Mouse (Mus musculus): ENCODE data around the gene AC124108.1. TPM values are rescaled to one million over a fixed set of nuclear protein-coding genes. Genes with fewer than 3 reads are reported as not detected.
"Not testable (repeated sequence)": the region's sequence is repeated elsewhere in the genome, so short reads cannot be mapped to it uniquely, and the experiment has no call there.

The AC124108.1 gene
- polyA plus RNA-seq, 2 experiments = 0.14 to 0.80 TPM

- no peaks in the 10 kb centered on the region for H3K27me3 ChIP-seq (ENCODE audit: control insufficient read depth, insufficient read depth, low read length)
- 23% methylated on average over 7 of the region's 7 CpGs for WGBS
- no peak overlapping the region for H3K27ac ChIP-seq (replicated peaks; ENCODE audit: low read depth, low read length)
- H3K4me2 ChIP-seq (replicated peaks; ENCODE audit: low read depth, low read length, severe bottlenecking) = peak overlapping the region; percentile 38; the same call in 1 of the 2 replicates
- H3K9me3 ChIP-seq (ENCODE audit: control insufficient read depth, low read length) = no peaks in the 10 kb centered on the region
- peaks cover 6% of the 10 kb centered on the region; the same call in 1 of the 2 replicates for H3K4me1 ChIP-seq (ENCODE audit: control insufficient read depth, insufficient read depth, low read length)
- TF ChIP-seq POLR2A (IDR thresholded peaks at IDR 0.05; ENCODE audit: borderline replicate concordance, extremely low read depth, insufficient read depth, insufficient read length) = no peak
- no peak overlapping the region for H3K4me3 ChIP-seq (replicated peaks; ENCODE audit: low read length)
- H3K36me3 ChIP-seq (ENCODE audit: control insufficient read depth, insufficient read depth, low read length) = no peaks in the 10 kb centered on the region
- H3K9ac ChIP-seq (ENCODE audit: low read depth, low read length, severe bottlenecking) = no peak overlapping the region
- ATAC-seq (ENCODE audit: low FRiP score, low read depth) (no peak), DNase-seq (ENCODE audit: low spot score) (no peak)
These were observed 33.4 kb upstream of the AC124108.1 start for GRCm38 (mm10) chr1:132157808-132158207.

GRCm38 (mm10) chr1:132158741-132159140 lies 32.5 kb upstream of the AC124108.1 start:
- H3K4me3 ChIP-seq (replicated peaks; ENCODE audit: low read length) = no peak overlapping the region
- no peak overlapping the region for H3K27ac ChIP-seq (replicated peaks; ENCODE audit: low read depth, low read length)
- no peak overlapping the region for H3K4me2 ChIP-seq (replicated peaks; ENCODE audit: low read depth, low read length, severe bottlenecking)
- no peaks in the 10 kb centered on the region for H3K36me3 ChIP-seq (ENCODE audit: control insufficient read depth, insufficient read depth, low read length)
- H3K4me1 ChIP-seq (ENCODE audit: control insufficient read depth, insufficient read depth, low read length) = peaks cover 6% of the 10 kb centered on the region; the same call in 1 of the 2 replicates
- WGBS = 26% methylated on average over 2 of the region's 2 CpGs
- H3K9ac ChIP-seq (ENCODE audit: low read depth, low read length, severe bottlenecking) = no peak overlapping the region
- no peak for ATAC-seq (ENCODE audit: low FRiP score, low read depth)
- H3K9me3 ChIP-seq (ENCODE audit: control insufficient read depth, low read length) = no peaks in the 10 kb centered on the region
- TF ChIP-seq POLR2A (IDR thresholded peaks at IDR 0.05; ENCODE audit: borderline replicate concordance, extremely low read depth, insufficient read depth, insufficient read length) = no peak
- no peaks in the 10 kb centered on the region for H3K27me3 ChIP-seq (ENCODE audit: control insufficient read depth, insufficient read depth, low read length)
- peak; percentile 26 for DNase-seq (ENCODE audit: low spot score)

GRCm38 (mm10) chr1:132159681-132160080 lies 31.6 kb upstream of the AC124108.1 start:
- no peak overlapping the region for H3K27ac ChIP-seq (replicated peaks; ENCODE audit: low read depth, low read length)
- ATAC-seq (ENCODE audit: low FRiP score, low read depth) (no peak), DNase-seq (ENCODE audit: low spot score) (no peak)
- no peaks in the 10 kb centered on the region for H3K9me3 ChIP-seq (ENCODE audit: control insufficient read depth, low read length)
- WGBS = 68% methylated on average over 4 of the region's 4 CpGs
- H3K27me3 ChIP-seq (ENCODE audit: control insufficient read depth, insufficient read depth, low read length) = no peaks in the 10 kb centered on the region
- peaks cover 6% of the 10 kb centered on the region; the same call in 1 of the 2 replicates for H3K4me1 ChIP-seq (ENCODE audit: control insufficient read depth, insufficient read depth, low read length)
- no peak for TF ChIP-seq POLR2A (IDR thresholded peaks at IDR 0.05; ENCODE audit: borderline replicate concordance, extremely low read depth, insufficient read depth, insufficient read length)
- no peak overlapping the region for H3K4me3 ChIP-seq (replicated peaks; ENCODE audit: low read length)
- no peaks in the 10 kb centered on the region for H3K36me3 ChIP-seq (ENCODE audit: control insufficient read depth, insufficient read depth, low read length)
- H3K9ac ChIP-seq (ENCODE audit: low read depth, low read length, severe bottlenecking) = no peak overlapping the region
- no peak overlapping the region for H3K4me2 ChIP-seq (replicated peaks; ENCODE audit: low read depth, low read length, severe bottlenecking)

GRCm38 (mm10) chr1:132161211-132161880 lies 29.9 kb upstream of the AC124108.1 start:
- Histone ChIP-seq H3K36me3 (ENCODE audit: control insufficient read depth, insufficient read depth, low read length) (no peaks in the 10 kb centered on the region), H3K9ac (ENCODE audit: low read depth, low read length, severe bottlenecking) (no peak overlapping the region), H3K27ac (replicated peaks; ENCODE audit: low read depth, low read length) (no peak overlapping the region), H3K4me3 (replicated peaks; ENCODE audit: low read length) (no peak overlapping the region), H3K27me3 (ENCODE audit: control insufficient read depth, insufficient read depth, low read length) (no peaks in the 10 kb centered on the region), H3K9me3 (ENCODE audit: control insufficient read depth, low read length) (no peaks in the 10 kb centered on the region), H3K4me2 (replicated peaks; ENCODE audit: low read depth, low read length, severe bottlenecking) (no peak overlapping the region), H3K4me1 (ENCODE audit: control insufficient read depth, insufficient read depth, low read length) (peaks cover 6% of the 10 kb centered on the region; the same call in 1 of the 2 replicates)
- TF ChIP-seq POLR2A (IDR thresholded peaks at IDR 0.05; ENCODE audit: borderline replicate concordance, extremely low read depth, insufficient read depth, insufficient read length) = no peak
- WGBS = 52% methylated on average over 7 of the region's 7 CpGs
- no peak for ATAC-seq (ENCODE audit: low FRiP score, low read depth)
- no peak for DNase-seq (ENCODE audit: low spot score)

GRCm38 (mm10) chr1:132162618-132163017 lies 28.6 kb upstream of the AC124108.1 start:
- H3K4me2 ChIP-seq (replicated peaks; ENCODE audit: low read depth, low read length, severe bottlenecking); H3K27me3 ChIP-seq (ENCODE audit: control insufficient read depth, insufficient read depth, low read length); H3K9me3 ChIP-seq (ENCODE audit: control insufficient read depth, low read length); H3K27ac ChIP-seq (replicated peaks; ENCODE audit: low read depth, low read length); H3K9ac ChIP-seq (ENCODE audit: low read depth, low read length, severe bottlenecking); H3K4me1 ChIP-seq (ENCODE audit: control insufficient read depth, insufficient read depth, low read length); H3K36me3 ChIP-seq (ENCODE audit: control insufficient read depth, insufficient read depth, low read length); H3K4me3 ChIP-seq (replicated peaks; ENCODE audit: low read length); ATAC-seq (ENCODE audit: low FRiP score, low read depth); DNase-seq (ENCODE audit: low spot score): not testable (repeated sequence)
- WGBS = 52% methylated on average over 9 of the region's 9 CpGs

All from limb, embryonic 14.5 days (tissue).